Mouse (Mus musculus): ENCODE results near the gene Atf1.

Gene Atf1

GRCm38 (mm10) chr15:100213339-100213738 is 14.3 kb upstream of the Atf1 start:
- ATAC-seq (ENCODE audit: insufficient number of reproducible peaks, low FRiP score, low TSS enrichment): no peak

DNA sequence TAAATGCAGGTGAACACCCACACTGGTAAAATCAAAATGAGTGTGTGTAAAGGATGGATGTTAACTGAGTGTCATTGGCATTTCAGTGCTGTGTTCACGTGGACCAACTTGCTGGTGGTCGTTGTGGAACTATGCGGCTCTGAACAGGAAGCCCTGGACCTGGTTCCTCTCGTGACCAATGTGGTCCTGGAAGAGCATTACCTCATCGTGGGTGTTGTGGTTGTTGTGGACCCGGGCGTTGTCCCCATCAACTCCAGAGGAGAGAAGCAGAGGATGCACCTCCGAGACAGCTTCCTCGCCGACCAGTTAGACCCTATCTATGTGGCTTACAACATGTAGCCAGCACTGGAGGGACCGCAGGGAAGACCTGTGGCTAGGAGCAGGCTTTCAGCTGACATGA is 12.5 kb upstream of the Atf1 start:
- no peak for ATAC-seq (ENCODE audit: insufficient number of reproducible peaks, low FRiP score, low TSS enrichment)

GRCm38 (mm10) chr15:100216173-100216572 is 11.4 kb upstream of the Atf1 start:
- ATAC-seq (ENCODE audit: insufficient number of reproducible peaks, low FRiP score, low TSS enrichment): no peak

- ATAC-seq (ENCODE audit: insufficient number of reproducible peaks, low FRiP score, low TSS enrichment): no peak
Observed at GRCm38 (mm10) chr15:100218018-100218417, 9.6 kb upstream of the Atf1 start.

GRCm38 (mm10) chr15:100219396-100219795 is 8.2 kb upstream of the Atf1 start:
- no peak for ATAC-seq (ENCODE audit: insufficient number of reproducible peaks, low FRiP score, low TSS enrichment)

- no peak for ATAC-seq (ENCODE audit: insufficient number of reproducible peaks, low FRiP score, low TSS enrichment)
Observed at GRCm38 (mm10) chr15:100220916-100221315, 6.7 kb upstream of the Atf1 start.

GRCm38 (mm10) chr15:100225381-100225780 is 2.2 kb upstream of the Atf1 start:
- no peak for ATAC-seq (ENCODE audit: insufficient number of reproducible peaks, low FRiP score, low TSS enrichment)

DNA sequence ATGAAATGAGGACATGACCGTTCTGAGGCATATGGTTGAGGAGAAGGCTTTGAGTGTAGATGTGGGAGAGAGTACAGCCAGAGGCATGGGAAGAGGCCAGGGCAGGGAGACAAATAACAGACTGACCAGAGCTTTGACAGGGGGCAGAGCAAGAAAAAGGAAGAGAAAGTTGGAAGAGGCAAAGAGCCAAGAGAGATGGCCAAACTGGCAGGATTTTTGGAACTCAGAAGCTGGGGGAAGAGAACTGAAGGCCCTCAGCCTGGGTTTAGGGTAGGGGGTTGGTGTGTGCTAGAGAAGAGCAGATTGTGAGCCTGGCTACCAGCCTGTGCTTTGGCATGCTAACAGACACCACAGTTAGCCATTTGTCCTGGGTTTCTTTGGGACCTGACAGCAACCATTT is 1.7 kb upstream of the Atf1 start:
- no peak for ATAC-seq (ENCODE audit: insufficient number of reproducible peaks, low FRiP score, low TSS enrichment)

DNA sequence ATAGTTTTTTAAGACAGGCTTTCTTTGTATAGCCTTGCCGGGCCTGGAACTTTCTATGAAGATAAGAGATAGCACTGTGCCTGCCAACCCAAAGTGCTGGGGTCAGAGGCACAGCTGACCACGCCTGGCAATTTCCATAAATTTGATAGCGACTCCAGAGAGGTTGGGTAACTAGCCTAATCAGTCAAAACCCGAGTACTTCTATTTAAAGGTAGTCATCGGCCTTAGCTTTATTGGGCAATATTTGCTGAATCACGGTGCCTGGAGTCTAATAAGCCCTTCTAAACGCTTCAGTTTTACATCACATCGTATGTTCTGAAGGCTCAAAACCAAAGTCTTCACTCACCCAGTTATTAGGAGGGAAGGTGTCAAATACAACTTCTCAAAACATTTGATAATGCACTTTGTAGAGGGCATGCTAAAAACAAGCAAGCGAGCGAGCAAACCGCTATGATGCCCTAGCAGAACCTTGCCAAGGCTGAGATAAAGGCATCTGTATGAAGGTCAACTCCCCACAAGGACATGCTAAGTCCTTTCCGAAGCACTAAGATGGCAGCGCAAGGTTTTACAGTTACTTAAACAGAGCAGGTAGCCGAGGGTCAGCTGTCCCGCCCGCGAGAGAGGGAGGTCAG is 472 bp upstream of the Atf1 start:
- ATAC-seq (ENCODE audit: insufficient number of reproducible peaks, low FRiP score, low TSS enrichment): 0 out of 2 replicates have a peak, but pooled peaks have one; percentile 19

GRCm38 (mm10) chr15:100228535-100229336 is 1.1 kb downstream of the Atf1 start:
- ATAC-seq (ENCODE audit: insufficient number of reproducible peaks, low FRiP score, low TSS enrichment): no peak

- ATAC-seq (ENCODE audit: insufficient number of reproducible peaks, low FRiP score, low TSS enrichment): no peak
Observed at GRCm38 (mm10) chr15:100230655-100231054, 3.0 kb downstream of the Atf1 start.

GRCm38 (mm10) chr15:100231616-100232525 is 4.3 kb downstream of the Atf1 start:
- no peak for ATAC-seq (ENCODE audit: insufficient number of reproducible peaks, low FRiP score, low TSS enrichment)

DNA sequence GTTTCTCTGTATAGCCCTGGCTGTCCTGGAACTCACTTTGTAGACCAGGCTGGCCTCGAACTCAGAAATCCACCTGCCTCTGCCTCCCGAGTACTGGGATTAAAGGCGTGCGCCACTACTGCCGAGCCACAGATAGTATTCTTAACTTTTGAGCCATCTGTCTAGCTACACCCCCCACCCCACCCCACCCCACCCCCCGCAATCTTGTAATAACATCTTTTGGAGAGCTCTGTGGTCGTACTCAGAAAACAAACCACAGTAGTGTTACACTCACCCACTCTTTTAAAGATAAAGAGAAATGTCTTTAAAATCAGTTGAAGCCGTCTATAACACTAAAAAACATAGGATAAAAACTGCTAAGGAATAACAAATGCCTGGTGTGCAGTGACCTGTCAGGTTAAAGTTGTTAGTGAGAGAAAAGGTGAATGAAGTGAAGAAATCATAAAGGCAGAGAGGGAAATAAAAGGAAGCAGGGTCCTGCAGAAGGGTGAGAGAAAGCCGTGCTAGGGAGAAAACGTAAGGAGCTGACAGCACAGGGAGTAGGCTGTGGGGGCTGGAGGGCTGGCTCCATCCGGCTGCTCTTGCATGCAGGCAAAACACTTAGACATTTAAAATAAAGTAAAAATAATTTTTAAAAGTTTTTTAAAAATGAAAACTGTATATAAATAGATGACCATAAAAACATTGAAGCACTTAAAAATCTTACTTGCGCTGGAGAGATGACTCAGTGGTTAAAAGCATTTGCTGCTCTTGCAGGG is 7.8 kb downstream of the Atf1 start:
- no peak for ATAC-seq (ENCODE audit: insufficient number of reproducible peaks, low FRiP score, low TSS enrichment)

DNA sequence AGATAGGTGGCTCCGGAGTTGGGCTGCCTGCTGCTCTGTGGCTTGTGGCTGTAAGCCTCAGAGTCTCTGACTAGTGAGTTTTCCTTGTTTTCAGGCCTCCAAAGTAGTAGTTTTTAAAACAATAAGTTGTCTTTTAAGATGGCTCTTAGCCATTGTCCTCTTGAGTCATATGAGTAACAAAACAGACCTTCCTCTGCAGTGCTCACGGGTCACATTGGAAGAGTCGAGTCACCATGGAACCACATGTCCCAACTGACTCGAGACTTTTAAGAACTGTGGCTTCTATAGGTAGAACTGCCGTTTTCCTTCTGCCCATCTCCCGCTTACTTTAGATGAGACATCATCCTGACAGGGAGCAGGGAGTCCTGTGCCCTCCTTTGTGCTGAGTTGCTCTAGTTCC is 9.3 kb downstream of the Atf1 start:
- no peak for ATAC-seq (ENCODE audit: insufficient number of reproducible peaks, low FRiP score, low TSS enrichment)

GRCm38 (mm10) chr15:100241780-100242179 is 14.2 kb downstream of the Atf1 start:
- ATAC-seq (ENCODE audit: insufficient number of reproducible peaks, low FRiP score, low TSS enrichment): no peak

DNA sequence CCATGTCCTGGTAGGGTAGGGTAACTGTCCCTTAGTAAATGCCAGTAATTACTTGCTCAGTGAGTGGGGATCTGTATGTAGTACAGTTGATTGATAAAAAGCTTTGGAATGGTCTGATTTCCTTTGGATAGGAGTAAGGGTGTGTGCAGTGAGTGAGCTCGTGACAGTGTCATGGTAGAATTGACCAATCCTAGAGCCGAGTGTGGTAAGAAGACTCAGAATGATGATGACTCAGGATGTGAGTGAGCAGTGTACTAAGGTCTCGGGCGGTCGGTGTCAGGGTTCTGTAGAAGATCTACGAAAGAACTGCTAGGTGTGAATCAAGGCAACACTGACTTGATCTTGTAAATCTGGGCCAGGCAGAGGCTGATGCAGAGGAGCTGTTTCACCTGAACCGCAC is 18.3 kb downstream of the Atf1 start:
- no peak for ATAC-seq (ENCODE audit: insufficient number of reproducible peaks, low FRiP score, low TSS enrichment)

DNA sequence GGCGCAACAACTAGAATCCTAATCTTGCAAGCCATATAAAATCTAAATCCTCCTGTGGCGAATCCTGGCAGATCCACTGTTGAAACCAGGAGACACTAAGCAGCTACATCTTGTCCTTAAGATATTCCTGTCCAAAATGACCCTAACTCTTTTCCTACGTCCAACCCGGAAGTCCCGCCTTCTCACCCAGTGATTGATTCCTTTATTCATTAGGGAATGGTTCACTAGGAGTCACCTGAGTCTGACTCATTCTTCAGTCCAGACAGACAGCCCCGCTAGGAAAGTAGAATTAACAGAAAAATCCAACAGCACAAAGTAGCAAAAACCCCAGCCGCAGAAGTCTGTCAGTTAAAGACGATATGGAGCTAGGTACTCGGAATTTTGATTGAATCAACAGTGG is 19.7 kb downstream of the Atf1 start:
- ATAC-seq (ENCODE audit: insufficient number of reproducible peaks, low FRiP score, low TSS enrichment): no peak

DNA sequence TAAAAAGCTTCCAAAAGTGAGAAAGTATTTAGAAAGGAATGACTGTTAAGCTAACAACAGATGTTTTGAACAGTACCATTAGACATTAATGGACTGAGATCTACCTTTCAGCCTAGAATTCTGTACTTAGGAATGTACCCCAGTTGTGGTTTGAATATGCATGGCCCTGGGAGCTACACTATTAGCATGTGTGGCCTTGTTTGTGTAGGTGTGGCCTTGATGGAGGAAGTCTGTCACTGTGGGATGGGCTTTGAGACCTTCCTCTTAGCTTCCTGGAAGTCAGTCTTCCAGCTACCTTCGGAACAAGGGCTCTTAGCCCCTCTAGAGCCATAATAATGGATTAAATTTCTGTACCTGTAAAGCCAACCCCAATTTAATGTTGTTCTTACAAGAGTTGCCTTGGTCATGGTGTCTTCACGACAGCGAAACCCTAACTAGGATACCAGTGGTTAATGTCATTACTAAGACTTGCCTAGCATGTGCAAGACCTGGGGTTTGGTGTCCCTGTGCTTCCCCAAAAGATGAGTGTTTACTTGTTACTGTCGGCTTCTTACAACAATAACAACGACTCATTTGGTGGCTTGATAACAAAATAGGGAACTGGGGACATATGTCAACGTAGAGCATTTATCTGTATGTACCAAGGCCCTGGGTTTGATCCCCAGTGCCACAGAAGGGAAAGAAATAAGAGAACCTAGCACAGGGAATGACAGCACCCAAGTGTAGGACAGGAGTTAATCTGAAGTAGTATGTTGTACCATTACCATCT is 21.2 kb downstream of the Atf1 start:
- ATAC-seq (ENCODE audit: insufficient number of reproducible peaks, low FRiP score, low TSS enrichment): no peak

- no peak for ATAC-seq (ENCODE audit: insufficient number of reproducible peaks, low FRiP score, low TSS enrichment)
Observed at GRCm38 (mm10) chr15:100251153-100251780, 23.6 kb downstream of the Atf1 start.
